Mouse (Mus musculus): ENCODE data around the gene Hspa12b.

The Hspa12b gene

DNA sequence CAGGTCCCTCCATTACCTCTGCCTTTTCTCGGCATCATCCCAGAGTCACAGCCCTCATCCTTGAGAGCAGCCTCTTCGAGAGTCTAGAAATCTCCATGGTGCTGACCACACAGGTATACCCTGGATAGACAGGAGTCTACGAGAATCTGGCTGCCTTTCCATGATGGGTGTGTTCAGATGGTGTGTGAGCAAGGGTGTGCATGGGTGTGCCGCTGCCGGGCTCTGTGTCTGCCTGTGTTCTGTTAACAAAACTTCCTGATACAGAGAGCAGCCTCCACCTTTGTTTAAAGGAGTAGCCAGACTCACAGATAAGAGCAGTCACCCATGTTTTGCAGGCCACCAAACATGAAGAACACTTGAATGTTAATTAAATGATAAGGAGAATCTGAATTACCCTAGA, 2.8 kb downstream of the Hspa12b start:
- DNase-seq (ENCODE audit: low spot score): peak; percentile 8

GRCm38 (mm10) chr2:131130849-131131248, 3.8 kb downstream of the Hspa12b start:
- DNase-seq (ENCODE audit: low spot score): peak; percentile 1

DNA sequence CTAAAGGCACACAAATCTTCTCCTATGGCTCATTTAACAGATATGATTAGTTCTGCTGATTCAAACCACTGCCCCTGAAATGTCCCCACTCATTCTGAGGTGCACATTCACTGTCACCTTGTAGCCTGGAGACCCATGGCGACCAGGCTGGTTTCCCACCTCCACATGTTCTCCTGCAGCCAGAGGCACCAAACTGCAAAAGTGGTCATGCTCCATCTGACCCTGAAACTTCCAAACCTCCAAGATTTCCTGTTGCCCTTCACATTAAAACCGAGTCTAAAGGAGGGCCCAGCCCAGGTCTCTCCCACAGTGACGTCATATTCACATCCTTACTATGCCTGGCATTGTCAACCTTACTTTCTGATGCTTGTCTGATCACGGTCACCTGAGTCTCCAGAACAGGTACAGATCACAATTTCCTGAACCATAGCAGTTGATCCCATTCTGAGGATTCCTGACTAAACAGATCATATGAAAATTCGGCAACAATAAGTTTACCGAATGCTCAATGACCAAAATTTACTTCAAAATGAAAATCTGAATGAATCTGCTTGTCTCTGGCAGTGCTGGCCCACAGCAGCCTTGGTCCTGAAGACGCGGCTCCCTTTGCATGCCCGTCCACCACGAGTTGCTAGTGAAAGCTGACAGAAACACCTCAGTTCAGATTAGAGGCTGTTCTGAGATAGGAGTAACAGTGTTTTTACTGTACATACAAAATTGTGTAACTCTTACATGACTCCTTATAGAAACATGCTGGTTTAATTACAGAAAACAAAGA, 5.2 kb downstream of the Hspa12b start:
- DNase-seq (ENCODE audit: low spot score): peak; percentile 1

- no peak for DNase-seq (ENCODE audit: low spot score)
Observed at GRCm38 (mm10) chr2:131132930-131133547, 6.0 kb downstream of the Hspa12b start, which contains the start of gene Gm11037. Gene Gm11037, plus strand, starts transcription at chr2:131133497.

- DNase-seq (ENCODE audit: low spot score): peak; percentile 2
Observed at GRCm38 (mm10) chr2:131134381-131134780, 7.3 kb downstream of the Hspa12b start.

- DNase-seq (ENCODE audit: low spot score): peak; percentile 1
Observed at GRCm38 (mm10) chr2:131134826-131135400, 7.8 kb downstream of the Hspa12b start.

DNA sequence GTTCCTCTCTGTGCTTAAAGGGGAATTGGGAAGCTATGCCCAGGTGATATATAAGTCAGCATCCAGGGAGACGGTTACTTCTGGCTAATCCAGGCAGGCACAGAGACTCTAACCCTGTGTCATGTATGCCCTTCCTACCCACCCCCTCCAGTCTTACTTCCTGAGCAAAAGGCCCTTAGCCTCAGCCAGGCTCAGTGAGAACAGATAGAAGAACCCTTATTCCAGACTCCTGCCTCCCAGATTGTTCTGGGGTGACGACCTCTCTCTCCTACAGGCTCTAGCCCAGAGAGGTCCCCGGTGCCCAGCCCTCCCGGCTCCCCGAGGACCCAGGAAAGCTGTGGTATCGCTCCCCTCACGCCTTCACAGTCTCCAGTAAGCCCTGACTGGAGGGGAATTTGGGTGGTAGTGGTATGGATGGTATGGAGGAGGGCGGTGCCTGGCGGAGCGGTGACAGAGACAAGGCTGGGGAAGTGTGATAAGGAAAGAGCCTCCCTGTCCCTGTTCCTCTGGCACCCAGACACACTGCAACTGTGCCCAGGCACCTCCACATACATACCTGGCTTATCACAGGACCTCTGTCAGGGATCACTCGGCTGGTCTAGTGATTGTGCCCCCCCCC, 8.6 kb downstream of the Hspa12b start:
- DNase-seq (ENCODE audit: low spot score): peak; percentile 1

GRCm38 (mm10) chr2:131138296-131138695, 11.2 kb downstream of the Hspa12b start:
- peak; percentile 1 for DNase-seq (ENCODE audit: low spot score)

- DNase-seq (ENCODE audit: low spot score): peak; percentile 2
Observed at GRCm38 (mm10) chr2:131138760-131139159, 11.7 kb downstream of the Hspa12b start.

- no peak for DNase-seq (ENCODE audit: low spot score)
Observed at GRCm38 (mm10) chr2:131139287-131139686, 12.2 kb downstream of the Hspa12b start.

DNA sequence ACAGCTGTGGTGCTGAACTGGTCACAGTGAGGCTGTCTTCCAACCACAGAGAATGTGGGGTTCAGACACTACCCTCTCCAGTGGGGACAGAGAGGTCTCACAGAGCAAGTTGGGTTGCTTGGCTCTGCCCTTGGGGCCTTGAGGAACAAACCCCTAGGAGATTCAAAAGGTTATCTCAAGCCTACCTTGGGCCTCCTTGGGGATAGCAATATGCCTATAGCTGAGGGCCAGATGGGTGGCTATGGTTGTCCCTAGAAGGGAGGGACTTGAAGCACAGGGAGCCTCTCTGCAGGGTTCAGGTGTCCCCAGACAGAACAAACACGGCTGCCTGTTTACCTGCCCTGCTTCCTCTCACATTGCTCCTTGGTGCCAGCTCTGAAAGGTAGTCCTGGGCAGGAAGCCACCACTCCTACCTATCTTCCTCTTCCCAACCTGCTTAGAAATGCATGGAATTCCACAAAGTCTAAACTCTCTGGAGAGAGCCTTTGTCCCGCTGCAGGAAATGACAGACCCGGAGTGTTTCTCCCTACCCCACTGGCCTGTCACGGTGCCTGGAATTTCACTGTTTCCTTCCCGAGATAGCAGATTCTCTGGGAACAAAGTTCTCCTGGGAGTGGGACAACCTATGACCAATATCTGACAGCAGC, 12.9 kb downstream of the Hspa12b start:
- no peak for DNase-seq (ENCODE audit: low spot score)

GRCm38 (mm10) chr2:131140533-131140905, 13.4 kb downstream of the Hspa12b start:
- no peak for DNase-seq (ENCODE audit: low spot score)

GRCm38 (mm10) chr2:131141336-131141986, 14.4 kb downstream of the Hspa12b start:
- DNase-seq (ENCODE audit: low spot score): no peak

DNA sequence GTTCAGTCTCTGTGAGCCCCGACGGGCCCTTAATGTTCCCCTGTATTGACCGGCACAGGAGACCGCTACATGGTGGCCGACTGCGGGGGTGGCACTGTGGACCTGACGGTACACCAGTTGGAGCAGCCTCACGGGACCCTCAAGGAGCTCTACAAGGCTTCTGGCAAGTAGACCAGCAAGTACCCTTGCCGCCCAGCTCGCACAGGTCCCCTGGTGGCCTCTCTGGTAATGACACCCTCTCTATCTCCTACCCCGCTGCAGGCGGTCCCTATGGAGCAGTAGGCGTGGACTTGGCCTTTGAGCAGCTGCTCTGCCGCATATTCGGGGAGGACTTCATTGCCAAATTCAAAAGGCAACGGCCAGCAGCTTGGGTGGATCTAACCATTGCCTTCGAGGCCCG, 15.5 kb downstream of the Hspa12b start:
- peak; percentile 85 for DNase-seq (ENCODE audit: low spot score)

GRCm38 (mm10) chr2:131143007-131143780, 16.1 kb downstream of the Hspa12b start:
- DNase-seq (ENCODE audit: low spot score): no peak

DNA sequence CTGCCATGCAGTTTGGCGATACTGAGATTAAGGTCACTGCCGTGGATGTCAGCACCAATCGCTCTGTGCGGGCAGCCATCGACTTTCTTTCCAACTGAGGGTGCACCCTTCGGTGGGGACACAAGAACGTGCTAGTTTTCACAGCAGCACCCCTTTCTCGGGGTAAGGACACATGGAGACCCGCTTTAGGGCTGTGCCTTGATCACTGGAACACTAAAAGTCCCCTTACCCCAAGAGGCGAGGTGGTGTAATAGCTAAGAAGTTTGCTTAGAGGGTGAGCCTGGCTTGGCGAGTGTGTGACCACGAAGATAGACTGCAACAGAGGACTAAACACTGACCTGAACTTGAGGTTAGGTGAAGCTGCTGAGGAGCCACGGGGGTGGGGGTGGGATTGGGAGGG, 18.0 kb downstream of the Hspa12b start:
- DNase-seq (ENCODE audit: low spot score): no peak

- DNase-seq (ENCODE audit: low spot score): no peak
Observed at GRCm38 (mm10) chr2:131145536-131145935, 18.5 kb downstream of the Hspa12b start.

DNA sequence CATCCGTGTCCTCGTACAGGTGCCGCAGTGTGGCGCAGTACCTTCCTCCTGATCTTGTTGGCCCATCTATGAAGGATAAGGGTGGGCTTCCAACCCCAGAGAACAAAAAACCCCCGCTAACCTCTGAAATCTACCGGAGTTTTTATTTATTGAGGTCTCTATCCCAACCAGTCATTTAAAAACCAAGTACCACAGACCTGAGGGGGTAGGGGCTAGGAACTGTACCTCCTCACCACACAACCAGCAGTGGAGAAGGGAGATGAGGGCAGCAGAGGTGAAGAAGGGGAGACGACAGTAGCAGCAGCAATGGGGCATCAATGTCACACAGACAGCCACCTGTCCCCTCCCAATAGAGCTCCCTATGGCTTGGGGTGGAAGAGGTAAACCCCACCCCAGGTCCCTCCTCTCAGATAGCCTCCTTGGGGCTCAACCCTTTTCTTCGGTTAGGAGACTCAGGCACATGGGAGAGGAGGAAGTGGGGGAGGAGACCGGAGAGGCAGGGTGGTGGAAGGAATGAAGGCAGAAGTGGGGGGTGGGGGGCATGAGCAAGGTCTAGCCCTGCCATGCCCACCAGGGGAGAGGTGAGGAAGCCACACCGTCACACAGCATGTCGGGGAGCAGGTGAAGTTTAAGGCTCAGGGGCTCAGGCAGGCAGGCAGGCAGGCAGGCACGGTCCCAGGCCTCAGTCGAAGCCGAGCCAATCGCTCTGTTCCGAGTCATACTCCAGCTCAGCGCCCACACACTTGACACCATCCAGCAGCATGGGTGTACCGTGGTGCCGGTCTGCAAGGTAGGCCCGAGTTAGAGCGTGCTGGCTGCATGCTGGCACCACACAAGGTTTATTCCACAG, 19.3 kb downstream of the Hspa12b start:
- DNase-seq (ENCODE audit: low spot score): no peak

DNA sequence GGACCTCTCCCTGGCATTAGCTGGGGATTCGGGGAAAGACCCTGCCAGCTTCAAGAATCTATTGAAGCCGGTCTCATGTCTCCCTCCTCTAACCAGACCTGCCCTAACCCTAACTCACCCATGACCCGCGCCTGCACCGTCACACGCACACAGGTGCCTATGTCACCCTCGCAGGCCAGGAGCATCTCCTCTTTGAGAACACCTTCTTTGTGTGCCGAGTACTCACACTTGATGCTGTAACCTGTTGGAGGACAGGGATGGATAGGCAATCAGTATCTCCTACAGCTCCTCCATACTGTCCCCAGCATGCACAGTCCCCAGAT, 19.9 kb downstream of the Hspa12b start:
- no peak for DNase-seq (ENCODE audit: low spot score)

All from urinary bladder, postnatal 14 days (tissue).